Mouse (Mus musculus) heart, embryonic 14.5 days (tissue): ENCODE results near the gene Edn1. TPM values are rescaled to one million over a fixed set of nuclear protein-coding genes. Genes with fewer than 3 reads are reported as not detected.

Experiments used
- ATAC-seq: fragments of 200-750 bp; cut with Nextera tagmentation; 2 replicates; pipeline ENCODE4 v1.8.0; 2017; ENCODE audit warnings: low read depth, moderate TSS enrichment; ENCODE audit not compliant: insufficient number of reproducible peaks, insufficient read depth, low FRiP score
- H3K27ac ChIP-seq, 2 experiments: fragments of 200-500 bp in 1 of 2; fragments of 300-500 bp in 1 of 2; sonication (generic) in 1 of 2; replicated peaks in 1 of 2; 2 replicates each; pipeline ENCODE4 v1.5.1; 2012 to 2014; ENCODE audit warnings: low read depth in 2 of 2, low read length in 2 of 2, control low read depth in 1 of 2, mild to moderate bottlenecking in 1 of 2, mixed read lengths in 1 of 2; ENCODE audit not compliant: control insufficient read depth in 1 of 2, insufficient read depth in 1 of 2
- H3K27me3 ChIP-seq: fragments of 300-500 bp; sonication (generic); 2 replicates; pipeline ENCODE4 v1.6.1; 2014; ENCODE audit warnings: mild to moderate bottlenecking, low read length, control low read depth; ENCODE audit not compliant: control insufficient read depth, insufficient read depth
- H3K36me3 ChIP-seq: fragments of 300-500 bp; sonication (generic); 2 replicates; pipeline ENCODE4 v1.6.1; 2014; ENCODE audit warnings: mild to moderate bottlenecking, control low read depth, low read length, mixed read lengths; ENCODE audit not compliant: control insufficient read depth, insufficient read depth
- H3K4me1 ChIP-seq, 2 experiments: fragments of 200-500 bp in 1 of 2; fragments of 300-500 bp in 1 of 2; sonication (generic) in 1 of 2; 2 replicates each; pipeline ENCODE4 v1.6.1; 2012 to 2014; ENCODE audit warnings: low read length in 2 of 2, control low read depth in 1 of 2, mixed read lengths in 1 of 2; ENCODE audit not compliant: control insufficient read depth in 2 of 2, insufficient read depth in 2 of 2
- H3K4me2 ChIP-seq: fragments of 300-500 bp; sonication (generic); 2 replicates; pipeline ENCODE4 v1.6.1; 2014; ENCODE audit warnings: mild to moderate bottlenecking, low read length
- H3K4me3 ChIP-seq, 2 experiments: fragments of 200-500 bp in 1 of 2; fragments of 300-500 bp in 1 of 2; sonication (generic) in 1 of 2; 2 replicates each; pipeline ENCODE4 v1.5.1; 2012 to 2014; ENCODE audit warnings: low read length in 2 of 2, mild to moderate bottlenecking in 2 of 2, control low read depth in 1 of 2, low read depth in 1 of 2, moderate library complexity in 1 of 2; ENCODE audit not compliant: control insufficient read depth in 1 of 2, insufficient read depth in 1 of 2
- H3K9ac ChIP-seq: fragments of 300-500 bp; sonication (generic); 2 replicates; pipeline ENCODE4 v1.6.1; 2014; ENCODE audit warnings: mild to moderate bottlenecking, low read length
- H3K9me3 ChIP-seq: fragments of 300-500 bp; sonication (generic); 2 replicates; pipeline ENCODE4 v1.6.1; 2016; ENCODE audit warnings: low read length, control low read depth; ENCODE audit not compliant: control insufficient read depth
- WGBS: fragments of 180-500 bp; shearing (Covaris S2); extraction: QIAGEN DNeasy Blood & Tissue Kit; methylation state at CpG from one replicate; pipeline ENCODE4 v1.1.7; 2014; 5-methylcytosine and 5-hydroxymethylcytosine counted together
- polyA plus RNA-seq: library from polyadenylated mRNA; unstranded; fragments of >200 nt; fragmentation: Nextera tagmentation; extraction: Ambion mirVana; gene quantifications from 2 replicates; pipeline ENCODE4 v1.2.1, GENCODE M21; 2014

Gene Edn1
- polyA plus RNA-seq, 1 experiment from 2014 or later: 9.8 TPM

GRCm38 (mm10) chr13:42315628-42316027, 14.4 kb downstream of the Edn1 start:
- Histone ChIP-seq H3K4me2 (no peak overlapping the region), H3K36me3 (no peaks in the 10 kb centered on the region), H3K9me3 (no peaks in the 10 kb centered on the region), H3K27ac (no peak overlapping the region), H3K4me1 (no peaks in the 10 kb centered on the region), H3K4me3 (no peak overlapping the region), H3K27me3 (no peaks in the 10 kb centered on the region), H3K9ac (no peak overlapping the region)
- WGBS: 68% methylated on average over 1 of the region's 1 CpGs
- no peak for ATAC-seq

- 89% methylated on average over 4 of the region's 4 CpGs for WGBS
- no peak for ATAC-seq
These were observed 16.5 kb downstream of the Edn1 start for GRCm38 (mm10) chr13:42317808-42318207.

GRCm38 (mm10) chr13:42328576-42328975, 27.3 kb downstream of the Edn1 start:
- H3K4me2 ChIP-seq: no peak overlapping the region
- no peaks in the 10 kb centered on the region for H3K36me3 ChIP-seq
- H3K4me1 ChIP-seq: no peaks in the 10 kb centered on the region
- peaks cover 4% of the 10 kb centered on the region for H3K9me3 ChIP-seq
- no peak overlapping the region for H3K9ac ChIP-seq
- no peak overlapping the region for H3K4me3 ChIP-seq
- no peaks in the 10 kb centered on the region for H3K27me3 ChIP-seq
- 55% methylated on average over 2 of the region's 2 CpGs for WGBS
- ATAC-seq: no peak
- no peak overlapping the region for H3K27ac ChIP-seq

More at GRCm38 (mm10) chr13:42317808-42318207, 16.5 kb downstream of the Edn1 start:
- peaks cover 0 to 6% of the 10 kb centered on the region in 2 experiments; a peak in 1 of 4 replicates for H3K4me1 ChIP-seq
- H3K9me3 ChIP-seq: no peaks in the 10 kb centered on the region
- H3K4me2 ChIP-seq: no peak overlapping the region
- no peak overlapping the region for H3K4me3 ChIP-seq
- no peak overlapping the region for H3K27ac ChIP-seq
- H3K27me3 ChIP-seq: no peaks in the 10 kb centered on the region
- H3K36me3 ChIP-seq: no peaks in the 10 kb centered on the region
- H3K9ac ChIP-seq: no peak overlapping the region

- peaks cover 0 to under 1% of the 10 kb centered on the region in 2 experiments; a peak in 1 of 4 replicates for H3K4me1 ChIP-seq
- 89% methylated on average over 2 of the region's 2 CpGs for WGBS
- H3K36me3 ChIP-seq: no peaks in the 10 kb centered on the region
- no peak for ATAC-seq
- H3K27me3 ChIP-seq: no peaks in the 10 kb centered on the region
- peaks cover 4% of the 10 kb centered on the region for H3K9me3 ChIP-seq
- no peak overlapping the region for H3K4me3 ChIP-seq
- H3K4me2 ChIP-seq: no peak overlapping the region
- no peak overlapping the region for H3K9ac ChIP-seq
- H3K27ac ChIP-seq: no peak overlapping the region
These were observed 29.8 kb downstream of the Edn1 start for GRCm38 (mm10) chr13:42331104-42331503.

- H3K4me1 ChIP-seq: peaks cover 0 to 6% of the 10 kb centered on the region in 2 experiments; a peak in 2 of 4 replicates
- no peak overlapping the region for H3K27ac ChIP-seq
- H3K9ac ChIP-seq: no peak overlapping the region
- WGBS: 85% methylated on average over 3 of the region's 3 CpGs
- H3K36me3 ChIP-seq: no peaks in the 10 kb centered on the region
- H3K4me3 ChIP-seq: no peak overlapping the region
- H3K4me2 ChIP-seq: no peak overlapping the region
- no peaks in the 10 kb centered on the region for H3K9me3 ChIP-seq
- no peak for ATAC-seq
- H3K27me3 ChIP-seq: no peaks in the 10 kb centered on the region
These were observed 33.7 kb downstream of the Edn1 start for GRCm38 (mm10) chr13:42334981-42335380.

GRCm38 (mm10) chr13:42336414-42336813, 35.1 kb downstream of the Edn1 start:
- ATAC-seq: no peak
- 12% methylated on average over 4 of the region's 4 CpGs for WGBS
- H3K27ac ChIP-seq: no peak overlapping the region
- H3K27me3 ChIP-seq: no peaks in the 10 kb centered on the region
- H3K4me1 ChIP-seq: peaks cover 0 to 6% of the 10 kb centered on the region in 2 experiments; a peak in 2 of 4 replicates
- no peak overlapping the region for H3K4me2 ChIP-seq
- no peaks in the 10 kb centered on the region for H3K36me3 ChIP-seq
- H3K4me3 ChIP-seq: no peak overlapping the region
- H3K9me3 ChIP-seq: no peaks in the 10 kb centered on the region
- no peak overlapping the region for H3K9ac ChIP-seq

- no peaks in the 10 kb centered on the region for H3K9me3 ChIP-seq
- H3K27ac ChIP-seq: no peak overlapping the region
- peaks cover 0 to 6% of the 10 kb centered on the region in 2 experiments; a peak in 2 of 4 replicates for H3K4me1 ChIP-seq
- H3K4me2 ChIP-seq: no peak overlapping the region
- no peak overlapping the region for H3K9ac ChIP-seq
- WGBS: 78% methylated on average over 2 of the region's 2 CpGs
- H3K4me3 ChIP-seq: no peak overlapping the region
- H3K36me3 ChIP-seq: no peaks in the 10 kb centered on the region
- ATAC-seq: no peak
- H3K27me3 ChIP-seq: no peaks in the 10 kb centered on the region
These were observed 35.8 kb downstream of the Edn1 start for GRCm38 (mm10) chr13:42337072-42337471.

GRCm38 (mm10) chr13:42339466-42339865, 38.2 kb downstream of the Edn1 start:
- Histone ChIP-seq H3K4me3 (no peak overlapping the region), H3K9me3 (no peaks in the 10 kb centered on the region), H3K27ac (no peak overlapping the region), H3K27me3 (no peaks in the 10 kb centered on the region), H3K9ac (no peak overlapping the region), H3K4me2 (no peak overlapping the region), H3K36me3 (no peaks in the 10 kb centered on the region), H3K4me1 (peaks cover 0 to 9% of the 10 kb centered on the region in 2 experiments; a peak in 2 of 4 replicates)
- 84% methylated on average over 2 of the region's 2 CpGs for WGBS
- no peak for ATAC-seq
